Mouse (Mus musculus) MEL (cell line): ENCODE results near the gene Poc1b. TPM values are rescaled to one million over a fixed set of nuclear protein-coding genes. Genes with fewer than 3 reads are reported as not detected.

ENCODE experiments used
- DNase-seq: peaks from one replicate; pipeline ENCODE4 v3.0.0; 2011; ENCODE audit warnings: low read depth, low spot score
- H3K27ac ChIP-seq: 2 replicates; pipeline ENCODE4 v1.5.1; 2012; ENCODE audit warnings: low read depth, mild to moderate bottlenecking, control low read depth, low read length, moderate library complexity; ENCODE audit not compliant: control insufficient read depth
- H3K27me3 ChIP-seq, 2 experiments: fragments of 150-350 bp in 1 of 2; sonication (generic) in 1 of 2; 2 replicates each; pipeline ENCODE4 v1.6.1; 2012; ENCODE audit warnings: low read length in 2 of 2, mild to moderate bottlenecking in 2 of 2, improper control_type of control experiment in 1 of 2, moderate library complexity in 1 of 2; ENCODE audit not compliant: insufficient read depth in 2 of 2, control insufficient read depth in 1 of 2
- H3K36me3 ChIP-seq, 2 experiments: 2 replicates each; pipeline ENCODE4 v1.6.1; 2012 to 2014; ENCODE audit warnings: low read length in 2 of 2, improper control_type of control experiment in 1 of 2, inconsistent platforms in 1 of 2, mild to moderate bottlenecking in 1 of 2; ENCODE audit not compliant: insufficient read depth in 2 of 2, control insufficient read depth in 1 of 2
- H3K4me1 ChIP-seq, 2 experiments: fragments of 150-350 bp in 1 of 2; sonication (generic) in 1 of 2; 2 replicates each; pipeline ENCODE4 v1.6.1; 2012; ENCODE audit warnings: low read length in 2 of 2, improper control_type of control experiment in 1 of 2, mild to moderate bottlenecking in 1 of 2; ENCODE audit not compliant: insufficient read depth in 2 of 2, control insufficient read depth in 1 of 2
- H3K4me3 ChIP-seq, 2 experiments: fragments of 150-350 bp in 1 of 2; sonication (generic) in 1 of 2; 2 replicates each; pipeline ENCODE4 v1.5.1; 2012; ENCODE audit warnings: low read depth in 2 of 2, low read length in 2 of 2, mild to moderate bottlenecking in 2 of 2, moderate library complexity in 2 of 2, control low read depth in 1 of 2, improper control_type of control experiment in 1 of 2; ENCODE audit not compliant: control insufficient read depth in 1 of 2, insufficient read depth in 1 of 2
- H3K79me2 ChIP-seq: 2 replicates; pipeline ENCODE4 v1.6.1; 2012; ENCODE audit warnings: mild to moderate bottlenecking, low read length, moderate library complexity; ENCODE audit not compliant: control insufficient read depth, poor library complexity, insufficient read depth
- H3K9ac ChIP-seq: 2 replicates; pipeline ENCODE4 v1.6.1; 2012; ENCODE audit warnings: low read depth, mild to moderate bottlenecking, control low read depth, low read length, moderate library complexity; ENCODE audit not compliant: control insufficient read depth, poor library complexity, severe bottlenecking
- H3K9me3 ChIP-seq: fragments of 150-350 bp; sonication (generic); replicated peaks from 2 replicates; pipeline ENCODE4 v1.6.1; 2012; ENCODE audit warnings: mild to moderate bottlenecking, low read length, improper control_type of control experiment, moderate library complexity; ENCODE audit not compliant: insufficient read depth
- CHD2 ChIP-seq: IDR thresholded peaks from 2 replicates; pipeline ENCODE4 v1.6.1; 2011; ENCODE audit warnings: low read length, improper control_type of control experiment
- CTCF ChIP-seq, 3 experiments: IDR thresholded peaks in 2 of 3; conservative IDR thresholded peaks in 1 of 3; 2 replicates each; pipeline ENCODE4 v1.5.1; 2011 to 2012; ENCODE audit warnings: low read length in 3 of 3, low read depth in 2 of 3, mild to moderate bottlenecking in 2 of 3, improper control_type of control experiment in 1 of 3, inconsistent platforms in 1 of 3, mixed read lengths in 1 of 3, moderate library complexity in 1 of 3; ENCODE audit not compliant: control insufficient read depth in 1 of 3, insufficient read depth in 1 of 3, poor library complexity in 1 of 3, severe bottlenecking in 1 of 3
- ELF1 ChIP-seq: IDR thresholded peaks from 2 replicates; pipeline ENCODE4 v1.6.1; 2014; ENCODE audit warnings: low read depth, mild to moderate bottlenecking, inconsistent platforms, low read length, improper control_type of control experiment, moderate library complexity
- EP300 ChIP-seq, 2 experiments: IDR thresholded peaks; 2 replicates each; pipeline ENCODE4 v1.6.1; 2011; ENCODE audit warnings: improper control_type of control experiment in 2 of 2, low read length in 2 of 2, low read depth in 1 of 2, mild to moderate bottlenecking in 1 of 2
- GATA1 ChIP-seq: IDR thresholded peaks from 2 replicates; pipeline ENCODE4 v1.6.1; 2011; ENCODE audit warnings: low read depth, low read length, improper control_type of control experiment
- KAT2A ChIP-seq: conservative IDR thresholded peaks from 2 replicates; pipeline ENCODE4 v1.6.1; 2012; ENCODE audit warnings: low read depth, low read length, improper control_type of control experiment, inconsistent platforms
- MEF2A ChIP-seq: IDR thresholded peaks from 2 replicates; pipeline ENCODE4 v1.6.1; 2014; ENCODE audit warnings: low read depth, mild to moderate bottlenecking, inconsistent platforms, low read length, improper control_type of control experiment; ENCODE audit not compliant: poor library complexity, insufficient replicate concordance, severe bottlenecking; ENCODE audit errors: extremely low read depth
- MYB ChIP-seq: IDR thresholded peaks from 2 replicates; pipeline ENCODE4 v1.6.1; 2011; ENCODE audit warnings: mild to moderate bottlenecking, low read depth, low read length, improper control_type of control experiment
- NRF1 ChIP-seq: IDR thresholded peaks from 2 replicates; pipeline ENCODE4 v1.6.1; 2014; ENCODE audit warnings: low read depth, mild to moderate bottlenecking, inconsistent platforms, low read length, improper control_type of control experiment, moderate library complexity; ENCODE audit not compliant: poor library complexity, insufficient read depth, severe bottlenecking
- POLR2A ChIP-seq, 2 experiments: IDR thresholded peaks; 2 replicates each; pipeline ENCODE4 v1.6.1; 2011 to 2012; ENCODE audit warnings: low read length in 2 of 2, mild to moderate bottlenecking in 2 of 2, control low read depth in 1 of 2, improper control_type of control experiment in 1 of 2, low read depth in 1 of 2, moderate library complexity in 1 of 2; ENCODE audit not compliant: control insufficient read depth in 1 of 2, insufficient read depth in 1 of 2, poor library complexity in 1 of 2
- RAD21 ChIP-seq: IDR thresholded peaks from 2 replicates; pipeline ENCODE4 v1.6.1; 2011; ENCODE audit warnings: mild to moderate bottlenecking, low read depth, low read length, improper control_type of control experiment
- SMC3 ChIP-seq: IDR thresholded peaks from 2 replicates; pipeline ENCODE4 v1.6.1; 2011; ENCODE audit warnings: low read depth, low read length, improper control_type of control experiment
- TAL1 ChIP-seq: IDR thresholded peaks from 2 replicates; pipeline ENCODE4 v1.6.1; 2012; ENCODE audit warnings: mild to moderate bottlenecking, inconsistent platforms, low read length, moderate library complexity, mixed read lengths
- TBP ChIP-seq: IDR thresholded peaks from 2 replicates; pipeline ENCODE4 v1.8.0; 2011; ENCODE audit warnings: low read depth, low read length, improper control_type of control experiment
- TCF12 ChIP-seq: IDR thresholded peaks from 2 replicates; pipeline ENCODE4 v1.6.1; 2014; ENCODE audit warnings: low read depth, mild to moderate bottlenecking, inconsistent platforms, low read length, improper control_type of control experiment, moderate library complexity
- ZNF384 ChIP-seq: IDR thresholded peaks from 2 replicates; pipeline ENCODE4 v1.6.1; 2012; ENCODE audit warnings: low read depth, mild to moderate bottlenecking, inconsistent platforms, low read length, improper control_type of control experiment
- polyA plus RNA-seq, 2 experiments: library from polyadenylated mRNA; stranded (reverse) in 1 of 2; unstranded in 1 of 2; fragments of >175 nt in 1 of 2; fragments of >200 nt in 1 of 2; gene quantifications; 2 replicates each; pipeline versions ENCODE4 v1.2.1 to v1.2.4; 2012; ENCODE audit warnings: low replicate concordance in 2 of 2, low read depth in 1 of 2; ENCODE audit not compliant: insufficient read length in 2 of 2, insufficient read depth in 1 of 2, missing spikeins in 1 of 2
- total RNA-seq: library from RNA; depleted of rRNA; stranded (reverse); fragments of 300-350 nt; gene quantifications from 2 replicates; pipeline ENCODE4 v1.2.3, GENCODE M21; 2012

Poc1b gene
- total and polyA plus RNA-seq, 3 experiments, result 3.3 to 15.3 TPM; not detected in 1

DNA sequence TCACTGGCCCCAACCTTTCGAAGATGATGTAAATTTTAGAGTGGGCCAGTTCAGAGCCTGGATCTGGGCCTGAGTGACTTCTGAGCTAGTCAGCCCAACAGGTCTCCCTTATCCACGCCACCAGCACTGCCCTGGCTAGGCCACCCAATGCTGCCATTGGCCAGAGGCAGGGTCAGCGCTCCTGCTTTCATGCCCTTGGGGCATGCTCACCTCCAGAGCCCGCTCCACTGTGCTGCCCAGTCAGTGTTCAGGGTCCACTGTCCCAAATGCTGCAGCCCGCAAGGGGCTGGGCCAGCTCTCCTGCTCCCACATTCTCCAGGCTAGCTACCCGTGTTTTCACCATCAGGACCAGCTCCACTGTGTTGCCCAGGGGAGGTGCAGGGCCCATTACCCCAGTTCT lies 43.2 kb downstream of the Poc1b start:
- Histone ChIP-seq H3K27ac (no peak overlapping the region), H3K4me3 (no peak overlapping the region), H3K36me3 (peaks cover 0 to 9% of the 10 kb centered on the region in 2 experiments; a peak in 2 of 4 replicates), H3K27me3 (no peaks in the 10 kb centered on the region), H3K4me1 (peaks cover 0 to 6% of the 10 kb centered on the region in 2 experiments; a peak in 3 of 4 replicates), H3K9me3 (no peaks in the 10 kb centered on the region), H3K79me2 (no peaks in the 10 kb centered on the region), H3K9ac (no peak overlapping the region)
- no peak for DNase-seq
- TF ChIP-seq MYB, result no peak

DNA sequence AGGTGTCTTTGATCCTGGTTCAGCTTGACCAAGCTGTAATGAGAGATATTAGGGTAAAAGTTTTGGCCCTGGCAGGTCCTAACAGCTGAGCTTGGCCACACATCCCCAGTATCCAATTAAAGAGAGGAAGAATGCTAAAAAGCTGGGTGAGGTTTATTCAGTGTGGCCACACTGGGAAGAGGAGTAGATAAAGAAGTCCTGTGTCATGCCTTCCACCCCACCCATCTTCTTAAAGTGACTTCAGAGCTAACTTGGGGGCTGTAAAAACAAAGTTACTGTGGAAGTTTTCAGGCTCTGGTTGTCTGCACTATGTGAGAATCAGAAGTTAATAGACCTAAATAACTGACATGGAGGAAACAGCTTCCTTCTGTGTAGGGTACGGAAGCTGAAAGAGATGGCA lies 44.7 kb downstream of the Poc1b start:
- H3K79me2 ChIP-seq, result no peaks in the 10 kb centered on the region
- no peak overlapping the region for H3K9ac ChIP-seq
- no peaks in the 10 kb centered on the region for H3K27me3 ChIP-seq
- DNase-seq, result peak; percentile 38
- H3K4me3 ChIP-seq, result no peak overlapping the region
- peaks cover 0 to 6% of the 10 kb centered on the region in 2 experiments; a peak in 3 of 4 replicates for H3K4me1 ChIP-seq
- H3K9me3 ChIP-seq, result no peaks in the 10 kb centered on the region
- peaks cover 0 to 9% of the 10 kb centered on the region in 2 experiments; a peak in 2 of 4 replicates for H3K36me3 ChIP-seq
- TF ChIP-seq POLR2A (IDR thresholded peaks at IDR 0.05; ENCODE audit: control insufficient read depth in 1 of 2, insufficient read depth in 1 of 2, low read depth in 1 of 2, low read length in 2 of 2, poor library complexity in 1 of 2) (no peak), NRF1 (no peak), GATA1 (no peak), EP300 (IDR thresholded peaks at IDR 0.05; ENCODE audit: low read depth in 1 of 2, low read length in 2 of 2) (peak in 1 of 2 experiments; percentile 10; a peak in 1 of 4 replicates), CHD2 (no peak), TBP (no peak)
- TF ChIP-seq, all 39 proteins: peak for 1
- H3K27ac ChIP-seq, result no peak overlapping the region

DNA sequence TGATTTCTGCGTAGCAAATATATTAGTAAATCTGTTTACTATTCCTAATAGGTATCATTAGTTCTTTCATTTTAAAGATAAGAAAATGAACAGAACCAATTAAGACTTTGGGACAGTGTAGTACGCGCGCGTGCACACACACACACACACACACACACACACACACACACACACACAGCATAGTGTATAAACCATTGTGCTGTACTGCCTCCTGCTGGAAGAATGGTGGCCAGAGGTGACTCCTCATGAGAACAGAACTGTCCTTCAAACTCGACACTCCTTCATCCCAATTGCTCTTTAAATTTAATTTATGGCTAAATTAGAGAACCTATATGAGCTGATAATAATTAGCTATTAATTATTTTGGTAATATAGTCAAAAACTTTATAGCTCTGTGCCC lies 45.2 kb downstream of the Poc1b start:
- Histone ChIP-seq H3K4me1 (peaks cover 0 to 6% of the 10 kb centered on the region in 2 experiments; a peak in 3 of 4 replicates), H3K27me3 (no peaks in the 10 kb centered on the region), H3K4me3 (no peak overlapping the region), H3K27ac (no peak overlapping the region), H3K9ac (no peak overlapping the region), H3K36me3 (peaks cover 0 to 9% of the 10 kb centered on the region in 2 experiments; a peak in 2 of 4 replicates), H3K79me2 (no peaks in the 10 kb centered on the region), H3K9me3 (no peaks in the 10 kb centered on the region)
- TF ChIP-seq CTCF (IDR thresholded peaks at IDR 0.05 in 2 of 3, conservative IDR thresholded peaks at IDR 0.05 in 1 of 3; ENCODE audit: control insufficient read depth in 1 of 3, insufficient read depth in 1 of 3, low read depth in 2 of 3, low read length in 3 of 3, poor library complexity in 1 of 3, severe bottlenecking in 1 of 3), result peak in 2 of 3 experiments; percentile 21 to 37; a peak in 2 of 6 replicates
- no peak for TF ChIP-seq KAT2A
- TF ChIP-seq ELF1, result no peak
- peak; percentile 37; the same call in 1 of the 2 replicates for TF ChIP-seq SMC3
- no peak for TF ChIP-seq ZNF384
- peak; percentile 26 for TF ChIP-seq RAD21
- no peak for TF ChIP-seq TAL1
- no peak for TF ChIP-seq TCF12
- TF ChIP-seq MEF2A, result no peak
- DNase-seq, result no peak
